Mouse (Mus musculus) right cerebral cortex, postnatal 36 days (tissue): ENCODE results near the gene Trmt11.
"Not testable (repeated sequence)": the region's sequence is repeated elsewhere in the genome, so short reads cannot be mapped to it uniquely, and the experiment has no call there.

Experiments
- DNase-seq, 2 experiments: peaks; one replicate each; pipeline ENCODE4 v3.0.0; 2022; ENCODE audit warnings: low spot score in 2 of 2, mixed read lengths in 1 of 2

The Trmt11 gene

GRCm38 (mm10) chr10:30555686-30556578 is 44.6 kb downstream of the Trmt11 start:
- no peak for DNase-seq

- DNase-seq: no peak
Observed at GRCm38 (mm10) chr10:30552377-30552776, 48.2 kb downstream of the Trmt11 start.

GRCm38 (mm10) chr10:30549974-30550373 is 50.6 kb downstream of the Trmt11 start:
- DNase-seq: no peak

GRCm38 (mm10) chr10:30538538-30538815 is 62.1 kb downstream of the Trmt11 start:
- no peak for DNase-seq

- peak; percentile 22 to 55 for DNase-seq
Observed at GRCm38 (mm10) chr10:30537734-30538537, 62.6 kb downstream of the Trmt11 start.

GRCm38 (mm10) chr10:30535930-30536329 is 64.6 kb downstream of the Trmt11 start:
- DNase-seq: not testable (repeated sequence)

DNA sequence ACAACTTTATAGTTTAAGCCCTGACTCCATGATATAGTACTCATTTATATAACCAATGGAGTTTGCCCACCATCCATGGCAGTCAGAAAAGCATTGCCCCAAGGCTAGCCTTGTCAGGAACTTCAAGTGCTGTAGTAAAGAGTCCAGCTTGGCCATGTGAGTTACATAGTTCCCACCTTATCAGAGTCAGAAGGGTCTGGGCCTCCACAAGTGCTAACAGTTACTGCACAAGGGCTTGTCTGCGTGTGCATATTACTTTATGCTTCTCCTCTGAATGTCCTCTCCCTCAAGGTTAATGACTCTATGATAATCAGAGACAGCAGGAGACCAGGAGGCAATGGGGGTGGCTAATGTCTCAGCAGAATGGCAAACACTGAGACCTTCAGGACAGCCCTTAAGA is 73.4 kb downstream of the Trmt11 start:
- DNase-seq: no peak

DNA sequence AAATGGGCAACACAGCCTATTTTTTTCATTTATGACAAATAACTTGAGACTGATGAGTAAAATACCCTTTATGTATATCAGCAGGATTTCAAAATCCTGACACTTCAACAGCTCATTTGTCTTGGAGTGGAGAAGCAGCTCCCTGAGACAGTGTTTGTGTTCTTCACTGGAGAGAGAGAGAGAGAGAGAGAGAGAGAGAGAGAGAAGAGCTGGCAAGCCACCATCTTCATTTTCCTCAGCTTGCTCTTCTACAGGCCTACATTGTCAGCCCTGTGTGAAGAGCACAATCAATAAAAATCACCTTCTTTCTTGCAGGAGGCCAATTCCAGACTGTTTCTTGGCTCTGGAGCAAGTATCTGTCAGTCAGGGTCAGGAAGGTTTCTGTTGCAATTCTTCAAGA is 78.8 kb downstream of the Trmt11 start:
- DNase-seq: no peak

- no peak for DNase-seq
Observed at GRCm38 (mm10) chr10:30519143-30519542, 81.4 kb downstream of the Trmt11 start.

GRCm38 (mm10) chr10:30517224-30517623 is 83.3 kb downstream of the Trmt11 start:
- no peak for DNase-seq

DNA sequence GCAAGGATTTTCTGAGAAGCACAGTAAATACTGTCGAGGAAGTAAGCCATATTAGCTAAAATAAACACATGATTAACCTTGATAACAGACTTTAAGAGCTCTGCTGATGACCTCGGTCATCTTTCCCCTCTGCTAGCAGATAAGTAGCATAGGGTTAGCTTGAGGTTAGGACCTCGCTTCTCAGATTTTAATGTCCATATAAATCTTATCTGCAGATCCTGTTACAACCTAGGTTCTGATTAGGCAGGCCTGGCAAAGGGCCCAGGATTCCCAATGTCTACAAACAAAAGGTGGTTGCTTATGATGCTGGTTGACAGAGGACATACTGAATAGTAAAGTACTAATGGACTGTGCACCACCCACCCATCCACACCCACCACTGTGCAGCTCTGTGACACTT is 83.8 kb downstream of the Trmt11 start:
- no peak for DNase-seq

- no peak for DNase-seq
Observed at GRCm38 (mm10) chr10:30504736-30505135, 95.8 kb downstream of the Trmt11 start.

- DNase-seq: no peak
Observed at GRCm38 (mm10) chr10:30503168-30503567, 97.4 kb downstream of the Trmt11 start.

GRCm38 (mm10) chr10:30502718-30503117 is 97.8 kb downstream of the Trmt11 start:
- DNase-seq: no peak

DNA sequence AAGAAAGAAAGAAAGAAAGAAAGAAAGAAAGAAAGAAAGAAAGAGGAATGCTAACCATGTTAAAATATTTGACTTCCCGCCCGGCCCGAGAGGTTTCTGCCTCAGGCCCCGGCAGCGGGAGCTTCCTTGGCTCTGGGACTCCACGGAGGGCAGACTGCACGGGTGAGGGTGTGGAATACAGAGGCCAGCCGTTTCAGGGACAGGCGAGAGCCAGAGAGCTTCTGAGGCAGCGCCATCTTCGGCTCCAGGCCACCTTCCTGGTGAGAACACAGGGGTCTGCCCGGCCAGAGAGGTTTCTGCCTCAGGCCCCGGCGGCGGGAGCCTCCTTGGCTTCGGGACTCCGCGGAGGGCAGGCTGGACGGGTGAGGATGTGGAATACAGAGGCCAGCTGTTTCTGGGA is 102.3 kb downstream of the Trmt11 start:
- DNase-seq: not testable (repeated sequence)
